Mouse (Mus musculus): ENCODE measurements around the gene Dync1i1.

GRCm38 (mm10) chr6:5802840-5803491 is 77.5 kb downstream of the Dync1i1 start:
- TF ChIP-seq MAX (IDR thresholded peaks at IDR 0.05; ENCODE audit: low read length) (no peak), CTCF (IDR thresholded peaks at IDR 0.05 in 2 of 3, conservative IDR thresholded peaks at IDR 0.05 in 1 of 3; ENCODE audit: control insufficient read depth in 1 of 3, insufficient read depth in 1 of 3, low read depth in 2 of 3, low read length in 3 of 3, poor library complexity in 1 of 3, severe bottlenecking in 1 of 3) (no peak), POLR2A (IDR thresholded peaks at IDR 0.05; ENCODE audit: control insufficient read depth in 1 of 2, insufficient read depth in 1 of 2, low read depth in 1 of 2, low read length in 2 of 2, poor library complexity in 1 of 2) (no peak), ZNF384 (IDR thresholded peaks at IDR 0.05; ENCODE audit: low read depth, low read length) (no peak), ZMIZ1 (IDR thresholded peaks at IDR 0.05; ENCODE audit: low read depth, low read length) (no peak), UBTF (IDR thresholded peaks at IDR 0.05; ENCODE audit: borderline replicate concordance, insufficient read depth, low read depth, low read length) (no peak), E2F4 (IDR thresholded peaks at IDR 0.05; ENCODE audit: borderline replicate concordance, low read depth, low read length) (no peak), KAT2A (conservative IDR thresholded peaks at IDR 0.05; ENCODE audit: low read depth, low read length) (no peak), CHD1 (IDR thresholded peaks at IDR 0.05; ENCODE audit: low read depth, low read length) (no peak)
